Comparison of ENCODE assay signal across 8 mouse cellular contexts in the genomic region with DNA sequence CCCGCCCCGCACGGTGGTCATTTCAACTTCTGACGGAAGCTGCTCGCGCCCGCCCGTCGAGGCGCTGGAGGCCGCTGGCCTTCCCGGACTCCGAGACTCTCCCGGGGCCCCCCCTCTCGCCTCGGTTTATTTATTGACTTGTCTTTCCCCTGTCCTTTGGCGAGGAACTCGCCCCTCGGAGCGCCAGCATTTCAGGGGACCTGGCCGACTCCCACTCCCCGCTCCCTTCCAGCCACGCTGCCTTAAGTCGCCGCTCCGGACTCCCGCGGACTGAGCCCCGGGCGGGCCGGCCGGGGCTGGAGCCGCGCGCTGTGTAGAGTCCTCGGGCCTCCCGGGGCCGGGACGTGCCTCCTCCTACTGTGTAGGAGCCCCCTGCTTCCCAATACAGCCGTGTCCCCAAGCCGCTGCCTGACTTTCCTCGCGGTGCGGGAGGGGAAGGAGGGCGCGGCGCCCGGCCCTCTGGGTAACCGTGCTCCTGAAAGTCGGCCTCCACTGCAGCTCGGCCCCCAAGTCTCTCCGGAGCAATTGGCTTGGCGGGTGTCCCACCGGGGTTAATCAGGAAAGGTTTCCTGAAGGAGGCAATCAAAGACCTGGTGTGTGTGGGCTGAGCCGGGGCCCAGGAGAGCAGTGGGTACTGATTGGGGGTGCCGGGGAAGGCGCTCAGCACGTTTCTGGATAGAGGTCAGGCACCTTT. TPM values are rescaled to one million over a fixed set of nuclear protein-coding genes. Genes with fewer than 3 reads are reported as not detected.
DNase-seq lines count a peak whose midpoint lies in the region; ATAC-seq and TF ChIP-seq lines count a peak whose summit lies in the region.

No protein-coding gene starts in this region.

- peaks cover 21% of the 10 kb centered on the region for H3K4me1 ChIP-seq in embryonic facial prominence, embryonic 15.5 days
- H3K4me1 ChIP-seq in hindbrain, embryonic 12.5 days = peaks cover 18% of the 10 kb centered on the region
- peaks cover 5% of the 10 kb centered on the region; the same call in 1 of the 2 replicates for H3K4me1 ChIP-seq in limb, embryonic 14.5 days (ENCODE audit: control insufficient read depth, insufficient read depth, low read length)
- no peaks in the 10 kb centered on the region for H3K4me1 ChIP-seq in midbrain, postnatal 0 days (ENCODE audit: insufficient read depth, low read length)

- H3K4me3 ChIP-seq in embryonic facial prominence, embryonic 15.5 days (replicated peaks) = peak overlapping the region; percentile 25
- H3K4me3 ChIP-seq in hindbrain, embryonic 12.5 days = peak overlapping the region; percentile 20
- peak overlapping the region; percentile 22 for H3K4me3 ChIP-seq in limb, embryonic 14.5 days (replicated peaks; ENCODE audit: low read length)
- peak overlapping the region; percentile 18; the same call in 1 of the 2 replicates for H3K4me3 ChIP-seq in midbrain, postnatal 0 days (ENCODE audit: low read depth, low read length)

- 25% methylated on average over 58 of the region's 58 CpGs for WGBS in embryonic facial prominence, embryonic 15.5 days
- WGBS in hindbrain, embryonic 12.5 days = 3% methylated on average over 58 of the region's 58 CpGs
- 12% methylated on average over 55 of the region's 58 CpGs for WGBS in limb, embryonic 14.5 days
- WGBS in midbrain, postnatal 0 days = 12% methylated on average over 57 of the region's 58 CpGs

- H3K27ac ChIP-seq in embryonic facial prominence, embryonic 15.5 days (replicated peaks) = no peak overlapping the region
- H3K27ac ChIP-seq in hindbrain, embryonic 12.5 days = no peak overlapping the region
- H3K27ac ChIP-seq in limb, embryonic 14.5 days (replicated peaks; ENCODE audit: low read depth, low read length) = no peak overlapping the region; the same call in 1 of the 2 replicates
- 0 out of 2 replicates have a peak overlapping the region, but pooled peaks have one; percentile 28 for H3K27ac ChIP-seq in midbrain, postnatal 0 days (ENCODE audit: low read depth, low read length)

- no peaks in the 10 kb centered on the region for H3K9me3 ChIP-seq in embryonic facial prominence, embryonic 15.5 days (replicated peaks)
- no peaks in the 10 kb centered on the region for H3K9me3 ChIP-seq in hindbrain, embryonic 12.5 days (replicated peaks)
- H3K9me3 ChIP-seq in limb, embryonic 14.5 days (ENCODE audit: control insufficient read depth, low read length) = no peaks in the 10 kb centered on the region
- H3K9me3 ChIP-seq in midbrain, postnatal 0 days (ENCODE audit: low read length) = no peaks in the 10 kb centered on the region

- peak; percentile 35 for ATAC-seq in CD4-positive, CD25-positive, alpha-beta regulatory T cell, adult 4 months
- ATAC-seq in embryonic facial prominence, embryonic 15.5 days (ENCODE audit: insufficient number of reproducible peaks, low FRiP score, low TSS enrichment, low read depth) = no peak
- ATAC-seq in hindbrain, embryonic 12.5 days (ENCODE audit: low FRiP score) = peak; percentile 33; the same call in 1 of the 2 replicates
- ATAC-seq in limb, embryonic 14.5 days (ENCODE audit: low FRiP score, low read depth) = peak; percentile 30; the same call in 1 of the 2 replicates
- ATAC-seq in midbrain, postnatal 0 days (ENCODE audit: low FRiP score) = peak; percentile 24; the same call in 1 of the 2 replicates

- no peak for TF ChIP-seq CTCF in midbrain, postnatal 0 days (IDR thresholded peaks at IDR 0.05)

- H3K9ac ChIP-seq in embryonic facial prominence, embryonic 15.5 days = no peak overlapping the region
- 0 out of 2 replicates have a peak overlapping the region, but pooled peaks have one; percentile 45 for H3K9ac ChIP-seq in hindbrain, embryonic 12.5 days
- peak overlapping the region; percentile 31; the same call in 1 of the 2 replicates for H3K9ac ChIP-seq in limb, embryonic 14.5 days (ENCODE audit: low read depth, low read length, severe bottlenecking)
- H3K9ac ChIP-seq in midbrain, postnatal 0 days (replicated peaks; ENCODE audit: low read length, poor library complexity, severe bottlenecking) = peak overlapping the region; percentile 42; the same call in 1 of the 2 replicates

- TF ChIP-seq POLR2A in limb, embryonic 14.5 days (IDR thresholded peaks at IDR 0.05; ENCODE audit: borderline replicate concordance, extremely low read depth, insufficient read depth, insufficient read length) = no peak

- DNase-seq in adrenal gland, adult (ENCODE audit: inconsistent age in 2 of 2, low spot score in 1 of 2) = peak; percentile 36 to 71
- DNase-seq in adrenal gland, adult 8-10 months = no peak
- no peak for DNase-seq in limb, embryonic 14.5 days (ENCODE audit: low spot score)
- no peak for DNase-seq in midbrain, postnatal 0 days (ENCODE audit: low spot score)
- no peak for DNase-seq in ovary, postnatal 14 days (ENCODE audit: low spot score)

- peak overlapping the region; percentile 40 for H3K4me2 ChIP-seq in embryonic facial prominence, embryonic 15.5 days (replicated peaks)
- H3K4me2 ChIP-seq in hindbrain, embryonic 12.5 days (replicated peaks) = peak overlapping the region; percentile 34
- H3K4me2 ChIP-seq in limb, embryonic 14.5 days (replicated peaks; ENCODE audit: low read depth, low read length, severe bottlenecking) = peak overlapping the region; percentile 36
- peak overlapping the region; percentile 30 for H3K4me2 ChIP-seq in midbrain, postnatal 0 days (ENCODE audit: low read depth, low read length, poor library complexity, severe bottlenecking)

- H3K36me3 ChIP-seq in embryonic facial prominence, embryonic 15.5 days = peaks cover 48% of the 10 kb centered on the region
- peaks cover 56% of the 10 kb centered on the region for H3K36me3 ChIP-seq in hindbrain, embryonic 12.5 days
- peaks cover 52% of the 10 kb centered on the region for H3K36me3 ChIP-seq in limb, embryonic 14.5 days (ENCODE audit: control insufficient read depth, insufficient read depth, low read length)
- peaks cover 46% of the 10 kb centered on the region for H3K36me3 ChIP-seq in midbrain, postnatal 0 days (ENCODE audit: insufficient read depth, low read length)

- H3K27me3 ChIP-seq in embryonic facial prominence, embryonic 15.5 days = peaks cover 34% of the 10 kb centered on the region
- peaks cover 57% of the 10 kb centered on the region for H3K27me3 ChIP-seq in hindbrain, embryonic 12.5 days
- peaks cover 30% of the 10 kb centered on the region for H3K27me3 ChIP-seq in limb, embryonic 14.5 days (ENCODE audit: control insufficient read depth, insufficient read depth, low read length)
- H3K27me3 ChIP-seq in midbrain, postnatal 0 days (ENCODE audit: insufficient read depth, low read length) = no peaks in the 10 kb centered on the region

RNA-seq across cellular contexts. Expression of a gene that starts 13.1 kb away (rescaled TPM):
- total RNA-seq in adrenal gland, adult 8-10 months (2022) = 10 to 100 TPM in 2 of 4 experiments, 1 to 10 TPM in 2; 4.0 to 13.1 (median 8.0) TPM
- polyA plus RNA-seq in CD4-positive, CD25-positive, alpha-beta regulatory T cell, adult 4 months (2017; shearing (Covaris generic)) = under 1 TPM in 1 of 2 experiments, not detected in 1; 0.08 TPM
- 13.1 and 15.6 TPM in 2 replicates for polyA plus RNA-seq in embryonic facial prominence, embryonic 15.5 days (2015; fragmentation: Nextera tagmentation; extraction: Ambion mirVana)
- 59.5 and 68.7 TPM in 2 replicates for polyA plus RNA-seq in hindbrain, embryonic 12.5 days (2016; fragmentation: Nextera tagmentation; extraction: Ambion mirVana)
- 56.5 and 79.0 TPM in 2 replicates for polyA plus RNA-seq in limb, embryonic 14.5 days (2012; rRNA removed)
- 14.0 and 15.7 TPM in 2 replicates for polyA plus RNA-seq in limb, embryonic 14.5 days (2014; fragmentation: Nextera tagmentation; extraction: Ambion mirVana)
- total RNA-seq in midbrain, postnatal 0 days (2014; rRNA removed) = 126 and 148 TPM in 2 replicates
- 17.1 and 18.4 TPM in 2 replicates for polyA plus RNA-seq in midbrain, postnatal 0 days (2015; fragmentation: Nextera tagmentation; extraction: Ambion mirVana)

RNA-seq across cellular contexts. Expression of a gene that starts 31.2 kb away (rescaled TPM):
- total RNA-seq in adrenal gland, adult 8-10 months (2022) = 1 to 10 TPM; 1.8 to 5.0 (median 3.2) TPM
- polyA plus RNA-seq in CD4-positive, CD25-positive, alpha-beta regulatory T cell, adult 4 months (2017; shearing (Covaris generic)) = 100 to 1,000 TPM; 238 to 312 TPM
- polyA plus RNA-seq in embryonic facial prominence, embryonic 15.5 days (2015; fragmentation: Nextera tagmentation; extraction: Ambion mirVana) = 6.6 and 7.6 TPM in 2 replicates
- 2.1 and 2.6 TPM in 2 replicates for polyA plus RNA-seq in hindbrain, embryonic 12.5 days (2016; fragmentation: Nextera tagmentation; extraction: Ambion mirVana)
- polyA plus RNA-seq in limb, embryonic 14.5 days (2012; rRNA removed) = 4.4 and 4.9 TPM in 2 replicates
- 6.1 and 8.0 TPM in 2 replicates for polyA plus RNA-seq in limb, embryonic 14.5 days (2014; fragmentation: Nextera tagmentation; extraction: Ambion mirVana)
- total RNA-seq in midbrain, postnatal 0 days (2014; rRNA removed) = 0.93 and 1.2 TPM in 2 replicates
- polyA plus RNA-seq in midbrain, postnatal 0 days (2015; fragmentation: Nextera tagmentation; extraction: Ambion mirVana) = 2.2 and 2.8 TPM in 2 replicates

RNA-seq across cellular contexts. Expression of a gene that starts 39.5 kb away (rescaled TPM):
- total RNA-seq in adrenal gland, adult 8-10 months (2022) = 10 to 100 TPM in 3 of 4 experiments, 1 to 10 TPM in 1; 8.4 to 11.4 (median 10.4) TPM
- polyA plus RNA-seq in CD4-positive, CD25-positive, alpha-beta regulatory T cell, adult 4 months (2017; shearing (Covaris generic)) = 10 to 100 TPM; 25.4 to 43.9 TPM
- 16.9 and 17.4 TPM in 2 replicates for polyA plus RNA-seq in embryonic facial prominence, embryonic 15.5 days (2015; fragmentation: Nextera tagmentation; extraction: Ambion mirVana)
- 22.6 and 23.9 TPM in 2 replicates for polyA plus RNA-seq in hindbrain, embryonic 12.5 days (2016; fragmentation: Nextera tagmentation; extraction: Ambion mirVana)
- 11.7 and 11.8 TPM in 2 replicates for polyA plus RNA-seq in limb, embryonic 14.5 days (2012; rRNA removed)
- polyA plus RNA-seq in limb, embryonic 14.5 days (2014; fragmentation: Nextera tagmentation; extraction: Ambion mirVana) = 13.3 and 15.3 TPM in 2 replicates
- total RNA-seq in midbrain, postnatal 0 days (2014; rRNA removed) = 35.3 and 42.2 TPM in 2 replicates
- polyA plus RNA-seq in midbrain, postnatal 0 days (2015; fragmentation: Nextera tagmentation; extraction: Ambion mirVana) = 50.9 and 51.9 TPM in 2 replicates

RNA-seq across cellular contexts. Expression of a gene that starts 39.6 kb away (rescaled TPM):
- 10 to 100 TPM; 30.8 to 58.2 (median 43.5) TPM for total RNA-seq in adrenal gland, adult 8-10 months (2022)
- 100 to 1,000 TPM; 110 TPM for polyA plus RNA-seq in CD4-positive, CD25-positive, alpha-beta regulatory T cell, adult 4 months (2017; shearing (Covaris generic))
- 73.0 and 79.5 TPM in 2 replicates for polyA plus RNA-seq in embryonic facial prominence, embryonic 15.5 days (2015; fragmentation: Nextera tagmentation; extraction: Ambion mirVana)
- polyA plus RNA-seq in hindbrain, embryonic 12.5 days (2016; fragmentation: Nextera tagmentation; extraction: Ambion mirVana) = 89.4 and 94.1 TPM in 2 replicates
- 85.0 and 106 TPM in 2 replicates for polyA plus RNA-seq in limb, embryonic 14.5 days (2012; rRNA removed)
- polyA plus RNA-seq in limb, embryonic 14.5 days (2014; fragmentation: Nextera tagmentation; extraction: Ambion mirVana) = 65.7 and 73.1 TPM in 2 replicates
- 47.6 and 60.4 TPM in 2 replicates for total RNA-seq in midbrain, postnatal 0 days (2014; rRNA removed)
- polyA plus RNA-seq in midbrain, postnatal 0 days (2015; fragmentation: Nextera tagmentation; extraction: Ambion mirVana) = 69.6 and 82.7 TPM in 2 replicates

RNA-seq across cellular contexts. Expression of a gene that starts 44.3 kb away (rescaled TPM):
- 10 to 100 TPM; 21.4 to 40.8 (median 28.2) TPM for total RNA-seq in adrenal gland, adult 8-10 months (2022)
- 10 to 100 TPM; 31.0 to 37.1 TPM for polyA plus RNA-seq in CD4-positive, CD25-positive, alpha-beta regulatory T cell, adult 4 months (2017; shearing (Covaris generic))
- 8.9 and 9.8 TPM in 2 replicates for polyA plus RNA-seq in embryonic facial prominence, embryonic 15.5 days (2015; fragmentation: Nextera tagmentation; extraction: Ambion mirVana)
- polyA plus RNA-seq in hindbrain, embryonic 12.5 days (2016; fragmentation: Nextera tagmentation; extraction: Ambion mirVana) = 10.1 and 10.8 TPM in 2 replicates
- 26.2 and 26.4 TPM in 2 replicates for polyA plus RNA-seq in limb, embryonic 14.5 days (2012; rRNA removed)
- 9.7 and 11.5 TPM in 2 replicates for polyA plus RNA-seq in limb, embryonic 14.5 days (2014; fragmentation: Nextera tagmentation; extraction: Ambion mirVana)
- 6.5 and 7.6 TPM in 2 replicates for total RNA-seq in midbrain, postnatal 0 days (2014; rRNA removed)
- 1.5 and 1.6 TPM in 2 replicates for polyA plus RNA-seq in midbrain, postnatal 0 days (2015; fragmentation: Nextera tagmentation; extraction: Ambion mirVana)

Comparison
In these comparisons a context has a peak if more than half of its experiments do, and no peak if none do; other contexts are left out.
1. DNase-seq: peak in adrenal gland, adult (2 of 2); none in adrenal gland, adult 8-10 months (single experiment), limb, embryonic 14.5 days (single experiment), midbrain, postnatal 0 days (single experiment) and ovary, postnatal 14 days (single experiment).
2. RNA of a gene that starts 13.1 kb away (polyA plus RNA-seq): 59.5 to 68.7 TPM in hindbrain, embryonic 12.5 days, 14.0 to 79.0 TPM in limb, embryonic 14.5 days, 17.1 to 18.4 TPM in midbrain, postnatal 0 days and 13.1 to 15.6 TPM in embryonic facial prominence, embryonic 15.5 days; 0.08 TPM in CD4-positive, CD25-positive, alpha-beta regulatory T cell, adult 4 months; every median in the first group is over 10 times any median in the second.
3. RNA of a gene that starts 31.2 kb away (polyA plus RNA-seq): 238 to 312 TPM in CD4-positive, CD25-positive, alpha-beta regulatory T cell, adult 4 months; 6.6 to 7.6 TPM in embryonic facial prominence, embryonic 15.5 days, 4.4 to 8.0 TPM in limb, embryonic 14.5 days, 2.2 to 2.8 TPM in midbrain, postnatal 0 days and 2.1 to 2.6 TPM in hindbrain, embryonic 12.5 days; every median in the first group is over 10 times any median in the second.
4. Peak in every context shown above with its lines, with median percentiles within 50 percentile points of each other: H3K4me2 ChIP-seq and H3K4me3 ChIP-seq.